Mouse (Mus musculus) gastrocnemius, adult 2 months (tissue): Measurements from ENCODE around the gene Mark2. TPM values are rescaled to one million over a fixed set of nuclear protein-coding genes. Genes with fewer than 3 reads are reported as not detected.
A peak's percentile ranks its signal among the peaks of the same experiment; 100 is the strongest.

Source experiments
- DNase-seq: peaks from one replicate; pipeline ENCODE4 v3.0.0; 2022
- H3K27ac ChIP-seq: fragments of 200-600 bp; 2 replicates; pipeline ENCODE4 v1.8.1; 2022; ENCODE audit warnings: mild to moderate bottlenecking
- H3K4me3 ChIP-seq: fragments of 200-600 bp; 2 replicates; pipeline ENCODE4 v1.8.1; 2022; ENCODE audit warnings: mild to moderate bottlenecking, moderate library complexity
- CTCF ChIP-seq: fragments of 200-600 bp; IDR thresholded peaks from 2 replicates; pipeline ENCODE4 v1.8.1; 2022; ENCODE audit warnings: antibody characterized with exemption, mild to moderate bottlenecking, moderate library complexity
- intact Hi-C: fragments of 180-260 bp; cut with DNase I; formaldehyde crosslinking; loops from one replicate; pipeline ENCODE4 v1.15.1; 2025
- total RNA-seq, 2 experiments: library from RNA; stranded (reverse); gene quantifications; 2 replicates each; pipeline ENCODE4 v1.2.3; 2021

Gene Mark2
- total RNA-seq, 2 experiments from 2014 or later: 36.9 to 37.1 TPM

DNA sequence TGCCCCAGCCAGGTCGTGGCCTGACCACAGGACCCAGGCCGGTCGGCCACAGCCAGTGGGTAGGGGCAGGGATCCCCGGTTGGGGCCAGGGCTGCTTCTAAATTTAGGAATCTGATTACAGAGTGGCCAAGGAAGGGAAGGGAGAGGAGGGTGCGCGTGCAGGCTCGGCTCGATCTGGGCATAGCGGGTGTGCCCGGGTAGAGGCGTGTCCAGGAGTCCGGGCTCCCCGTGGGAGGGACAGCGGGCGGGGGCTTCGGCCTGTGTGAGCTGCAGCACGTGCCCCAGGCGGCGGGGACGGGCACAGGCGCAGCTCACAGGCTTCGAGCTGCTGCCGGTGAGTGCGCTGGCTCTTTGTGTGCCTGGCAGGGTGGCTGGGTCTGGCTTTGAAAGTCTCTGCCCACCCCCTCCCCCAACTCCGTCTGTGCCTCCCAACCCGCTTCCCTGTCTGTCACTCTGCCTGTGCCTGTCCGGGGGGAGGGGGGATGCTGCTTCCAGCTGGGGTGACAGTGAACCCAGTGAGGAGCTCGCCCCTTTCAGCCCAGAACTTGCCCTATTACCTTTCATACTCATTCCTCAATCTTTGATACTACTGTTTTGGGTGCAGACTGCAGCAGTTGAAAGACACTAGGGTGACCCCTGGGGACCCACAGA is 74.4 kb downstream of the Mark2 start, which contains the start of gene Rcor2:
TSS of gene Rcor2 (plus strand) at position 235 of the 651 bp plus-strand sequence.
- peak; percentile 84 for DNase-seq
- intact Hi-C loops: loop anchor here (2.0 kb wide), 1 partner anchor 154 kb away; no protein-coding TSS in a partner anchor
- Histone ChIP-seq H3K27ac (peak within 1 kb of the TSS; percentile 84), H3K4me3 (peak within 1 kb of the TSS; percentile 89)
- no peak for TF ChIP-seq CTCF

DNA sequence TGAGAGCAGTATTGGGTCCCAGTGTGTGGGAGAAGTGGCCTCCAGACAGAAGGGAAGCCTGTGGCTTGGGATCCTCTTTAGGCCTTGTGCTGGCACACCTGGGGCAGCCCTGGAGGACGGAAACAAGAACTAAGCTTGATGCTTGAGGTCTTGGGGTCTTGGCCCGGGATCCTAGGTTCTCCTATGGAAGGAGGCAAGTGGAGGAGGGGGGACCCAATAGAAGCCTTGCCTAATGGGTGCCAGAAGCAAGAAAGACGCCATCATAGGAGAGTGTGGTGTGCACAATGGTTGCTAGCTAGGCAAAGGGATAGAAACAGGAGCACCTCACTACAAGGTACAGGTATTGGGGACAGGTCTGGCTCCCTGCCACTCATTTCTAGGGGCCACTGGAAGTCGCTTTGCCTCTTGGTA is 75.2 kb downstream of the Mark2 start:
- Histone ChIP-seq H3K4me3 (no peak overlapping the region), H3K27ac (peak overlapping the region; percentile 84)
- TF ChIP-seq CTCF: no peak
- DNase-seq: no peak
- intact Hi-C loops: loop anchor here (2.0 kb wide), 1 partner anchor 154 kb away; no protein-coding TSS in a partner anchor

DNA sequence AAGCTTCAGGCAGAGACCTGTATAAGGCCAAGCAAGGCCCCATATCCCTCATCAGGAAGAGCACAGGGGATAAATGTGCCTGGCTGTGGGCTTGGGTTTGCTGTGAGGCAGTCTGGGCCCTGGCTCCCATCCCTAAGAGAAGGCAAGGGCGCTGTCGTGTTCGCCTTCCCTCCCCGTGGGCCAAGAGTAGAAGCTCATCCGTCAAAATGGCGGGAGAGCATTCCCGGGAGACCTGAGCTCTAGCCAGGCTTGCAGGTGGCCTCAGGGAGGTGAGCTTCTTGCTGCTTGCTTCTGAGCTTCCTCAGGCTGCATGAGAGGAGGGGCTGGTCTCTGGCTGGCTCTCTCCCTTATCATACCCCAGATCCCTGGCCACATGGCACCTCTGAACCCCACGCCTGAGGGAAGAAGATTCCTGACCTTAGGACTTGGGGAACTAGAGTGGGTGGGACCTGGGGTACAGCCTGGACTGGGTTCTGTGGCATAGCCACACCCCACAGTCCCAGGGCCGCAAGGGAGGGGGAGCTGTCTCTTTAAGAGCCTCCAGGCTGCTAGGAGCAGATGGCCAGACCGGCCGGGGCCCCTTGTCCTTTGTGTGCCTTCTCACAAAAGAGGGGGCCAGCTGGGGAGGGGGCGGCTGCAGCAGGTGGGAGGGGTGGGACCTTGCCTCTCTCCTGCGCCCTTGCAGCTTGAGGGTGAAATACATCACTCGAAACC is 76.0 kb downstream of the Mark2 start:
- no peak for TF ChIP-seq CTCF
- no peak for DNase-seq
- intact Hi-C loops: loop anchor here (2.0 kb wide), 2 partner anchors 79 to 155 kb away; no protein-coding TSS in a partner anchor
- Histone ChIP-seq H3K27ac (peak overlapping the region; percentile 35), H3K4me3 (no peak overlapping the region)

DNA sequence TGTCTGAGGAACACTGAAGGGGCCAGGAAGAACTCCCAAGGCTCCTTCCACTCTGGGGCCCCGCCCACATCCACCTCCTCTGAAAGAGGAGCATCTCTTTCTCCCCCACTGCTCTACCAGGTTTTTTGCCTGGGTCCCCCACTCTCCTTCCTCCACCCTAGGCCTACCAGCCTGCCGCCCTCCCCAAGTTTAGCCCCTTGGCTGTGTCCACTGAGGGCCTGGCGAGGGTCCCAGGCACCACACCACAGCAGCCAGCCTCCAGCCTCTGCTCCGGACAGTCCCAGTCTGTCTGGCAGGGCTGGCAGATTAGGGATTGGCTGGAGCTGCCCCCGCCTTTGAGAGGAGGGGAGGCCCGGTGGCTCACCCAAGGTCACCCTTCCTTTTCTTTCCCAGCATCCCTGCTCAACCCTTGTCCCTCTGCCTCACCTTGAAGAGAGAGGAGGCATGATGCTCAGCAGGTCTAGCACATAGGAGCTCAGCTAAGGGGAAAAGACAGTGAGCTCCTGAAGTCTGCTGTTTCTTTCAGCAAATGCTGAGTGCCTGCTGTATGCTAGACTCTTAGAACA is 76.8 kb downstream of the Mark2 start:
- intact Hi-C loops: loop anchor here (2.0 kb wide), 1 partner anchor 80 kb away; no protein-coding TSS in a partner anchor
- peak overlapping the region; percentile 35; the same call in 1 of the 2 replicates for H3K27ac ChIP-seq
- peak; percentile 55 for DNase-seq
- no peak overlapping the region for H3K4me3 ChIP-seq
- TF ChIP-seq CTCF: no peak

DNA sequence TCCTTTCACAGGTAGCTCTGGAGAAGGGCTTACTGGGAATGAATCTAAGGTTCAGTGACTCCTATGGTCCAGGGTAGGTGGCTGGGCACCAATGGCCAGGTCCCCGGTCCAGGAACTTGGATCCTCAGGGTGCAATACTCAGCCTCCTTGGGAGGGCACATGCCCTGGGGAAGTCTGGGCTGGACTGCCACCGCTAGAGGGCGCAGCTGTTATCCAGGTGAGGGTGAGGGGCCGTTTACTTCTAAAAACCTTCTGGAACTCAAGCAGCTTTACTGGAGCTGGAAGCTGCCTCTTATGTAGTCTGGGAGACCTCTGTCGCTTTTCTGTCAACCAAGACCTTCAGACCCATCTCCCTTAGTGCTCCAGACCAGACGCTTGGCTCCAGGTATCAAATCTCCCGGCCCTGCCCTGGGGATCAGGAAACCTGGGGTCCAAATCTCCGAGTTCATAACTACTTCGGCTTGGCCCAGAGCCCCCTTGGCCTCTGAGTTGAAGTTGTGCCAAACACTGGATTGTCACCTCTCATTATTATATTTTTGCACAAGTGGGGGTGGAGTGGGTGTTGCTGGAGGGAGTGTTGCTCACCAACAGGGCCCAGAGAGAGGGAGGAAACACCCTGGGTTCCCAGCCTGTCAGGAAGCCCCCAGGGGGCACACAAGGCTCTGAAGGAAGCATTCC is 77.4 kb downstream of the Mark2 start:
- Histone ChIP-seq H3K4me3 (peak overlapping the region; percentile 7; the same call in 1 of the 2 replicates), H3K27ac (no peak overlapping the region)
- intact Hi-C loops: loop anchor here (2.0 kb wide), 1 partner anchor 81 kb away; no protein-coding TSS in a partner anchor
- peak; percentile 98 for TF ChIP-seq CTCF
- DNase-seq: peak; percentile 89

DNA sequence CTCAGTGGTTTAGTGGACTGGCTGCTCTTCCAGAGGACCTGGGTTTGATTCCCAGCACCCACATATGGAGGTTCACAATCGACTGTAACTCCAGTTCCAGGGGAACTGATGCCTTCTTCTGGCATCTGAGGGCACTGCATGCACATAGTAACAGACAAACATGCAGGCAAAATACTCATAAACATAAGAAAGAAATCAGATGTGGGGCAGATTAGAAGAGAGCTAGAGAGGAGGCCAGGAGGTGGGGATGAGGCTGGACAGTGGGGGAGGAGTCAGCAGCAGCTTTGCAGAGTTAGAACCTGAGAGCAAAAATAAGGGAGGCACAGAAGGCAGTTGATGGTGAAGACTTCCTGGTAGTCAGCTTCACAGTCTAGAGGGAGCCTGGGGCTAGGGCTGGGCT is 79.1 kb downstream of the Mark2 start:
- intact Hi-C loops: no loop called here
- H3K4me3 ChIP-seq: no peak overlapping the region
- H3K27ac ChIP-seq: no peak overlapping the region
- DNase-seq: no peak
- TF ChIP-seq CTCF: no peak

DNA sequence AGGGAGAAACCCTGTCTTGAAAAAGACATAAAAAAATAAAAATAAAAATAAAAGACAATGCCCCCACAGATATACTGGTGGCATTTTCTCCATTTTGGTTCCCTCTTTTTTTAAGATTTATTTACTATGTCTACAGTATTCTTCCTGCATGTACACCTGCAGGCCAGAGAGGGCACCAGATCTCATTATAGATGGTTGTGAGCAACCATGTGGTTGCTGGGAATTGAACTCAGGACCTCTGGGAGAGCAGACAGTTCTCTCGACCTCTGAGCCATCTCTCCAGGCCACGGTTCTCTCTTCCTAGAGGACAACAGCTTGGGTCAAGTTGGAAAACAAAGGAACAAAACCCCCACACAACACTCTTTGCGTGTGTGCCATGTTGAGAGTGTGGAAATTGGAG is 79.7 kb downstream of the Mark2 start:
- H3K4me3 ChIP-seq: no peak overlapping the region
- intact Hi-C loops: no loop called here
- TF ChIP-seq CTCF: no peak

DNA sequence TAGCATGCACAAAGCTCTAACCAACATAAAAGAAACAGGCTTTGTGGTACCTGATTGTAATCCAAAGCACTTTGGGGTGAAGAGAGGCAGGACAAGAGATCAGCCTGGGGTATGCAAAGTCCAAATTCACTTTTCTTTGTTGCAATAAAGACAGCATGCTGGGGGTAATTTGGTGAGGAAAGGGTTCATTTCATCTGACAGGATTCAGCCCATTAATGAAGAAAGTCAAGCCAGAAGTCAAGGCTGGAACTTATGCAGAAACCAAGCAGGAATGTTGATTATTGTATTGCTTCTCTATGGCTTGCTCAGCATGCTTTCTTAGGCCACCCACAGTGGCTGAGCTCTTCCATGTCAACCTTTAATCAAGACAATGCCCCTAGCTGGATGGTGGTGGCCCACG is 80.2 kb downstream of the Mark2 start:
- intact Hi-C loops: no loop called here

More for the DNA sequence above, 79.7 kb downstream of the Mark2 start:
- DNase-seq: no peak
- H3K27ac ChIP-seq: no peak overlapping the region

DNA sequence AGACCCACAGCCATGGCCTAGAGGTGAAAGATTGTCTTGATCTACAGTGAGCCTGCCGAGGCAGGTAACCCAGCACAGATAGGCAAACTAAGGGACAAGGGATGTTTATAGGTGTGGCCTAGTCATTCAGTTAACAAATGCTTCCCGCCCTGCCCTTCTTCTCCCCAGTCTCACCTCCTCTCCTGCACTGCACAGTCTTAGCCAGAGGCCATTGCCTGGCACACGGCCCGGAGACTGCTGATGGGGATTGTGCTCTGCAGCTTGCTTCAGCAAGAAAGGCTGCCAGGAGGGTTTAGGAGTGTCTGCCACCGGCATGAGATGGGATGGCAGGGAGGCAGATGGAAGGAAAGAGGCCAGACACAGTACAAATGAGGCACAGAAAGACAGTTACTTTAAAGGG is 83.8 kb downstream of the Mark2 start:
- intact Hi-C loops: no loop called here
- Histone ChIP-seq H3K4me3 (no peak overlapping the region), H3K27ac (no peak overlapping the region)
- TF ChIP-seq CTCF: no peak
- peak; percentile 54 for DNase-seq

More for the DNA sequence above, 80.2 kb downstream of the Mark2 start:
- DNase-seq: no peak
- Histone ChIP-seq H3K27ac (no peak overlapping the region), H3K4me3 (no peak overlapping the region)
- TF ChIP-seq CTCF: no peak

DNA sequence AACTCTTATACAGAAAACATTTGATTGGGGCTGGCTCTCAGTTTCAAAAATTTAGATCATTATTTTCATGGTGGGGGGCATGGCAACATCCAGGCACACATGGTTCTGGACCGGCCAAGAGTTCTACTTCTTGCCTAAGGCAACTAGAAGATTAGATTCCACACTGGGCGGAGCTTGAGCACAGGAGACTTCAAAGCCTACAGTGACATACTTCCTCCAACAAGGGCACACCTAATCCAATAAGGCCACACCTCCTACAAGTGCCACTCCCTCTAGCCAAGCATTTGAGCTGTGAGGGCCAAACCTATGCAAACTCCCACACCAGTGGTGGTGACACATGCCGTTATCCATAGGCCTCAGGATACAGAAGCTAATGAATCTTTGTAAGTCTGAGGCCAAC is 95.6 kb downstream of the Mark2 start:
- intact Hi-C loops: no loop called here
- Histone ChIP-seq H3K4me3 (no peak overlapping the region), H3K27ac (no peak overlapping the region)
- TF ChIP-seq CTCF: no peak
- no peak for DNase-seq

DNA sequence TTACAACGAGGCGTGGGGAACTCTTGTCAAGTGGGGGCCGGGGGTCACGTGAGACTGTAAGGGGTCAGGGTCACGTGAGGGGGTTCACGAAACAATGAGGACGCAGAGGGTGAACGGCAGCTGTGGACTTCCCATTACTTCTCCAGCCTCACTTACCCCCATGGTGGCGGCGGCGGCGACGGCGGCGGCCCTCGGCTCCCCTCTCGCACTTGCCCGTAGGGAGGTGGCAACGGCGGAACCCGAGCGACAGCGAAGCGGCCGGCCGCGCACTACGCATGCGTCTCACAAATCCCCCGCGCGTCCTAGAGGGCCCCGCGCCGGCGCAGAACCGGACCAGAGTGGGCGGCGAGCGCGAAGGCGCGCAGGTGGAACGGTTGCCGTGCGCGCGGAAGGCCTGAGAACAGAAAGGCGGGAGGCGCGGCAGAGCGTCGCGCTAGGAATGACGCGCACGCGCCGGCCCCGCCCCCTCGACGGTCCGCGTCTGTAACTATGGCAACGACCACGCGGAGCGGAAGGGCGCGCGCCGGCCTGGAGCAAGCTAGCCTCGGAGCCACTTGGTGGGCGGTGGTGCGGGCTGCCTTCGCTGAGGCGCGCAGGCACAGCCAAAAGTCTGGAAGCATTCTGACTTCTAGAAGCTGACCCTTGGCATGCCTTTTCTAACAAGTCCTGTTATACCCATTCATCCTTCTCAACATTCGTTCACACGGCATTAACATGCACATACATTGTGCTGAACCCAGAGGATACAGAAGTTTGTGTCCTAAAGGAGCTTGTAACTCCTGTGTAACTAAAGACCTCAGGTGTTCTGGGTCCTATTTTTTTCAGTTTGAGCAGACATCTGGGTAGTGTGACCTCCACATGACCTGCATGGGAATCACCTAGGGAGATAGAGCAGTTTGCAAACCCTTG is 100.6 kb downstream of the Mark2 start, which contains the start of gene Naa40:
TSS of gene Naa40 (minus strand) at position 402 of the 909 bp plus-strand sequence.
- TF ChIP-seq CTCF: 0 out of 2 replicates have a peak, but pooled peaks have one; percentile 2
- DNase-seq: peak; percentile 95
- Histone ChIP-seq H3K27ac (peak within 1 kb of the TSS; percentile 95), H3K4me3 (peak within 1 kb of the TSS; percentile 88)
- intact Hi-C loops: no loop called here
